In genomic region chr13:29092166-29092565, GRCm38 (mm10) we compare ENCODE assay signal across 23 mouse cellular contexts.
DNase-seq lines count a peak whose midpoint lies in the region; ATAC-seq and TF ChIP-seq lines count a peak whose summit lies in the region.
"Had no signal": no experiment of that assay in that cellular context is flagged by ENCODE, and none has a peak within 500 bp of the region (broad histone marks: within the 10 kb centered on the region; RNA-seq: fewer than 3 reads in every experiment).

No protein-coding gene starts in this region.

- no peak for TF ChIP-seq CTCF in intestine, postnatal 0 days (IDR thresholded peaks at IDR 0.05; ENCODE audit: low read depth)
- TF ChIP-seq CTCF in stomach, postnatal 0 days (IDR thresholded peaks at IDR 0.05; ENCODE audit: low read depth) = no peak

- 81% methylated on average over 5 of the region's 5 CpGs for WGBS in intestine, embryonic 16.5 days
- WGBS in intestine, embryonic 15.5 days = 81% methylated on average over 5 of the region's 5 CpGs
- 70% methylated on average over 5 of the region's 5 CpGs for WGBS in intestine, postnatal 0 days
- 79% methylated on average over 5 of the region's 5 CpGs for WGBS in stomach, postnatal 0 days

- no peak overlapping the region for H3K4me3 ChIP-seq in intestine, embryonic 16.5 days (ENCODE audit: low read length)
- no peak overlapping the region for H3K4me3 ChIP-seq in intestine, embryonic 15.5 days (replicated peaks)
- H3K4me3 ChIP-seq in intestine, postnatal 0 days (ENCODE audit: low read depth, low read length) = no peak overlapping the region
- H3K4me3 ChIP-seq in stomach, postnatal 0 days (ENCODE audit: low read depth, low read length) = no peak overlapping the region
- H3K4me3 ChIP-seq: embryonic facial prominence, embryonic 10.5 days; embryonic facial prominence, embryonic 12.5 days; forebrain, embryonic 13.5 days; forebrain, embryonic 15.5 days had no signal

- no peaks in the 10 kb centered on the region for H3K36me3 ChIP-seq in intestine, embryonic 16.5 days (ENCODE audit: control insufficient read depth, insufficient read depth, low read length)
- no peaks in the 10 kb centered on the region for H3K36me3 ChIP-seq in intestine, embryonic 15.5 days
- no peaks in the 10 kb centered on the region for H3K36me3 ChIP-seq in intestine, postnatal 0 days (ENCODE audit: control insufficient read depth, insufficient read depth)
- H3K36me3 ChIP-seq in stomach, postnatal 0 days (ENCODE audit: control insufficient read depth, insufficient read depth, low read length) = no peaks in the 10 kb centered on the region
- H3K36me3 ChIP-seq: embryonic facial prominence, embryonic 10.5 days; embryonic facial prominence, embryonic 12.5 days; forebrain, embryonic 15.5 days; G1E had no signal

- no peaks in the 10 kb centered on the region for H3K9me3 ChIP-seq in intestine, embryonic 16.5 days (ENCODE audit: control insufficient read depth, low read length)
- no peaks in the 10 kb centered on the region for H3K9me3 ChIP-seq in intestine, embryonic 15.5 days
- no peaks in the 10 kb centered on the region for H3K9me3 ChIP-seq in intestine, postnatal 0 days (ENCODE audit: control insufficient read depth)
- H3K9me3 ChIP-seq in stomach, postnatal 0 days (ENCODE audit: control insufficient read depth, low read length) = no peaks in the 10 kb centered on the region
- H3K9me3 ChIP-seq: embryonic facial prominence, embryonic 10.5 days; forebrain, embryonic 13.5 days; forebrain, embryonic 15.5 days; G1E had no signal

- no peak for TF ChIP-seq EP300 in stomach, postnatal 0 days (optimal IDR thresholded peaks at IDR 0.05)

- DNase-seq in stomach, postnatal 0 days (ENCODE audit: low spot score) = no peak
- no peak for DNase-seq in left cerebral cortex, postnatal 4 days
- DNase-seq: adrenal gland, adult 8-10 months; adrenal gland, postnatal 14 days; adrenal gland, postnatal 36 days; B cell, adult 2 months; cerebellum, adult 11-12 months; cerebellum, adult 2 months; cerebellum, adult 9-10 months; cerebellum, postnatal 10 days; cerebellum, postnatal 25 days had no signal

- no peak overlapping the region for H3K4me2 ChIP-seq in intestine, embryonic 16.5 days (ENCODE audit: low read depth, low read length)
- H3K4me2 ChIP-seq in intestine, embryonic 15.5 days (replicated peaks) = no peak overlapping the region
- no peak overlapping the region for H3K4me2 ChIP-seq in intestine, postnatal 0 days (replicated peaks; ENCODE audit: low read depth)
- no peak overlapping the region for H3K4me2 ChIP-seq in stomach, postnatal 0 days (replicated peaks; ENCODE audit: low read depth)
- H3K4me2 ChIP-seq: embryonic facial prominence, embryonic 12.5 days; forebrain, embryonic 13.5 days; forebrain, embryonic 15.5 days had no signal

- H3K27ac ChIP-seq in intestine, embryonic 16.5 days (ENCODE audit: low read length) = no peak overlapping the region
- H3K27ac ChIP-seq in intestine, embryonic 15.5 days = no peak overlapping the region
- no peak overlapping the region for H3K27ac ChIP-seq in intestine, postnatal 0 days (ENCODE audit: low read depth, low read length)
- H3K27ac ChIP-seq in stomach, postnatal 0 days (replicated peaks) = no peak overlapping the region
- H3K27ac ChIP-seq: embryonic facial prominence, embryonic 10.5 days; embryonic facial prominence, embryonic 12.5 days; forebrain, embryonic 13.5 days; forebrain, embryonic 15.5 days had no signal

- intact Hi-C loops in left cerebral cortex, postnatal 4 days (cut with DNase I) = no loop called here

- peak; percentile 53 for ATAC-seq in intestine, embryonic 16.5 days
- ATAC-seq in intestine, embryonic 15.5 days = no peak
- ATAC-seq in intestine, postnatal 0 days = peak; percentile 33
- ATAC-seq in stomach, postnatal 0 days (ENCODE audit: low FRiP score, low TSS enrichment) = peak; percentile 54; the same call in 1 of the 2 replicates
- ATAC-seq: activated CD4-positive, CD25-positive, alpha-beta regulatory T cell, adult 4 months; CD4-positive, CD25-positive, alpha-beta regulatory T cell, adult 4 months; forebrain, embryonic 13.5 days; forebrain, embryonic 15.5 days; Patski had no signal

- no peaks in the 10 kb centered on the region for H3K27me3 ChIP-seq in intestine, embryonic 16.5 days (replicated peaks; ENCODE audit: control insufficient read depth, insufficient read depth, low read length)
- no peaks in the 10 kb centered on the region for H3K27me3 ChIP-seq in intestine, embryonic 15.5 days (replicated peaks)
- no peaks in the 10 kb centered on the region for H3K27me3 ChIP-seq in intestine, postnatal 0 days (replicated peaks; ENCODE audit: control insufficient read depth, insufficient read depth, low read length)
- H3K27me3 ChIP-seq in stomach, postnatal 0 days (ENCODE audit: control insufficient read depth, insufficient read depth, low read length) = no peaks in the 10 kb centered on the region
- H3K27me3 ChIP-seq: CH12.LX; embryonic facial prominence, embryonic 12.5 days; forebrain, embryonic 13.5 days; forebrain, embryonic 15.5 days; Patski had no signal

- H3K9ac ChIP-seq in intestine, embryonic 16.5 days (ENCODE audit: low read depth, low read length) = no peak overlapping the region
- no peak overlapping the region for H3K9ac ChIP-seq in intestine, embryonic 15.5 days
- no peak overlapping the region for H3K9ac ChIP-seq in intestine, postnatal 0 days (ENCODE audit: low read depth, low read length)
- H3K9ac ChIP-seq in stomach, postnatal 0 days (ENCODE audit: low read length) = no peak overlapping the region
- H3K9ac ChIP-seq: embryonic facial prominence, embryonic 12.5 days; forebrain, embryonic 13.5 days; forebrain, embryonic 15.5 days had no signal

- no peaks in the 10 kb centered on the region for H3K4me1 ChIP-seq in intestine, embryonic 16.5 days (ENCODE audit: control insufficient read depth, insufficient read depth, low read length)
- no peaks in the 10 kb centered on the region for H3K4me1 ChIP-seq in intestine, embryonic 15.5 days (replicated peaks)
- H3K4me1 ChIP-seq in intestine, postnatal 0 days (replicated peaks; ENCODE audit: control insufficient read depth, insufficient read depth, low read length) = no peaks in the 10 kb centered on the region
- H3K4me1 ChIP-seq in stomach, postnatal 0 days (replicated peaks; ENCODE audit: control insufficient read depth, insufficient read depth) = no peaks in the 10 kb centered on the region
- H3K4me1 ChIP-seq: embryonic facial prominence, embryonic 10.5 days; embryonic facial prominence, embryonic 12.5 days; forebrain, embryonic 13.5 days; forebrain, embryonic 15.5 days had no signal
